Mouse (Mus musculus): ENCODE results near the gene Gm11214.

Gm11214 gene

DNA sequence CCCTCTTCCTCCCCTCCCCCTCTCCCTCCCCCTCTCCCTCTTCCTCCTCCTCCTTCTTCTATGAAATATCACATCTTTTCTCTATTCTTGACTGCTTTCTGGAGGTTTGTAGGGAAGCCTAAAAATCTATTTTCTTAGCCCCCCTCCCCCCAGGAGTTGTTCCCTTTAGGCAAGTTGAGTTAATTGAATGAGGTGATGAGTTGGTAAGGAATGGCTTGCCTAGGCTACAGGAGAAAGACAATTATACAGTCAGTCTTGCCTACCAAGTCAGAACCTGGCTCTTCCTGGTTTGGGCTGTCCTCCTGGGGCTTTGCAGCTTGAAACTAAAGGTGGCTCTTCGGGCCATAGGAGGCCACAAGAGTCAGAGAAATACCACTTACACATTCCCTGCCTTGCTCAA, 3.4 kb downstream of the Gm11214 start:
- DNase-seq = no peak

DNA sequence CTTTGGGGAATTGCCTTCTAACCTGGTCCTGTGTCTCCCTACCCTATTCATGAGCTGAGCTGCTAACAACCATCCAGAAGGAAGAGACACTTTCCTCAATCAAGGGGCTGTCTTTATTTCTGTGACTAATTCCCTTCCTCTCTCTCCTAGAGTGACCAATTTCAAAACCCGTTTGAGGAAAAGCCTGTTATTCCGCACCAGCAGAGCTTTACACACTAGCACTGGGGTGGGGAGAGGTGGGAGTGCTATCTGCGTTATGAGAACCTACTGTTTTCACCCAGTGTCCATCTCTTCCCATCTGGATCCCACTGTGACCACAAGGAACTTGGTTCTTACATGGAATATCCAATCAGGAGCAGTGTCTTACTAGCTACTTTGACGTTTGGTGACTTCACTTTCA, 4.1 kb downstream of the Gm11214 start:
- DNase-seq = no peak

DNA sequence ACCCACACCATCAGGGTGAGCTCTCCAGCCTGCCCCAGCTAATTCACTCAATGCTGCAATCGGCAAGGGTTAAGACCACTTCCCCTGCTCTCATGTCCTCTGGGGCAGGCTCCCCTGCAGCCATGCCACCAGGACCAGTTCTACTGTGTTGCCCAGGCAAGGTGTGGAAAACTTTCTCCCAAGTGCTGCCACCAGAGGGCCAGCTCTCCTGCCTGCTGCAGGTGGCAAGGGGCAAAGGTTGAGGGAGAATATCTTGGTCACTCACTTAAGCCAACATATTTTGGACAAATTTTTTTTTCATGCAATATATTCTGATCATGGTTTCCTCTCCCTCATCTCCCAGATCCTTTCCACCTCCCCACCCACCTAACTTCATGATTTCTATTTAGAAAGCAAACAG, 8.8 kb downstream of the Gm11214 start:
- DNase-seq = peak; percentile 50 to 57

DNA sequence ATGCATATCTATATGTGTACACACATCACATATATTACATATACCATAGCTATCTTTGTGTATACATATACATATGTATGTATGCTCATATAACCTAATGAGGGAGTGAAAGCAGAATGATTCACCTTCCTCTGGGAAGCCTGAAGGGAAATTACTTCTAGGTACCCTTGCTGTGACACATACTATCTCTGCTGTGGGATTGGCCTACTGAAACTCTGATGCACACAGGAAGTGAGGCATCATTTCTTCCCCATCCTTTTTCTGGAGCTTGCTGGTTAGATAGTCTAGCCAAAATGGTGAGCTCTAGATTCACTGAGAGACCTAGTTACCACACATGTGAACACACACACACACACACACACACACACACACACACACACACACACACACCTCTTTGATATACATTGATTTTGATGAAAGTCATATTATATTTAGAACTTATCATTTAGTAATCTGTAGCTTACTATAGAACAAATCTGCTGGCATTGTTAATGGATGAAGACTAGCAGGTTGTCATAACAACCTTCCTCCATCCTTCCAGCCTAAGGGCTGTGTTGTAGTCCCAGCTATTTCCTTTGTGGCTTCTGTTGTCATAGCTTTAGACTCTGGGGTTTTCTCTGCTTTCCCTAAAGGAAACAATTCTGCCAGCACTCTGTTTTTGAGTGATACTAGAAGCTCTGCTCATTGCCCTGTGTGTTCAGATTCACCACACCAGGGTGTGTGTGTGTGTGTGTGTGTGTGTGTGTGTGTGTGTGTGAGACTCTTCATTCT, 19.0 kb downstream of the Gm11214 start:
- no peak for DNase-seq

DNA sequence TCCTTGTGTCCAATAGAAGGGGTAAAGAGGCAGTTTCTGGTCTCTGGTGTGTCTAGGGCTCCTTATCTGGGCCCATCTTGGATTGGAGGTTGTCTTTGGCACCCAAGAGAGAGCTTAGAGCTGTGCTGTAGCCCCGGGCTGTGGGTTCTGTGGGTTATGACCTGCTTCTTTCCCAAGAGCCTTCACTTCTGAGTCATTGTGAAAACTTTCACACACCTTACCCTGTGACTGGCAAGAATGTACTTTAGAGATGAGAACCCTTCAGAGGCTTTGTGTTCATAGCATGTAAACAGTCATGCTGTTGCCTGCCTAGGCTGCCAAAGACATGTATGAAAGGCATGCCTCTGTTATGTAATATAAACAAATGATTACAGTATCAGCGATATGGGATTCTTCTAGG, 23.3 kb downstream of the Gm11214 start:
- no peak for DNase-seq

DNA sequence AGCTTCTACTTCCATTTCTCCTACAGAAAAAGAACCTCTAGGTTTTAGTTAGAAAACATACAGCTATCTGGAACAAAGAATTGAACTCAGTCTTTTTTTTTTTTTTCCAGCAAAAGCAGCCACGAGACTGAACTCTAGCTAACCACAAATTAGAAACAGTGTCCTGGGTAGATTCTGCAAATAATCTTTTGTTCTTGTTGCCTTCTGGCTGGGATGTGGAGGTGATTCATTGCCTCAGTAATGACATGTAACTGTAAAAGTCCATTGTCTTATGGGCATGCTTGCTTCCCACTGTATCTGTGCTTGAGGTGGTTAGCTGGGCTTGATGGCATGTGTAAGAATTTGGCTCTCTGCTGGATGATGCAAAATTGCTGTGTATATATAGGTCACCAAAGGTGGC, 24.6 kb downstream of the Gm11214 start:
- DNase-seq = no peak

DNA sequence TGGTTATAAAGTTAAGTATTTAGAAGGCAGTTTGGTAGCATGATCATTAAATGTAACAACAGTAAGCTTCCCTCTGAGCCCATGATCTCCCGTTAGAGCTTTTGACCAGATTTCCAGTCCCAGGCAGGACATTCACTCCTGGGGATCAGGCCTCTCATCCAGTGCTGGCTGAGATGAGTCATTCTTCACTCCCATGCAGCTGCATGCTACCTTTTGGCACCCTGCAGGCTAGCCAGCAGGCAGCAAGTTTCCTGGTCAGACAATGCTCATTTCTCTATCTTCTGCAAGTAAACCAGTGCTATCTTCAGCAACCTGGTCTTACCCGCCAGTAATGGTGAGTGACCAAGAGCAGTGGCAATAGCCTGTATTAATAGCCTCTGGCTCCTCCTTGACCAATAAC, 30.0 kb downstream of the Gm11214 start:
- no peak for DNase-seq

DNA sequence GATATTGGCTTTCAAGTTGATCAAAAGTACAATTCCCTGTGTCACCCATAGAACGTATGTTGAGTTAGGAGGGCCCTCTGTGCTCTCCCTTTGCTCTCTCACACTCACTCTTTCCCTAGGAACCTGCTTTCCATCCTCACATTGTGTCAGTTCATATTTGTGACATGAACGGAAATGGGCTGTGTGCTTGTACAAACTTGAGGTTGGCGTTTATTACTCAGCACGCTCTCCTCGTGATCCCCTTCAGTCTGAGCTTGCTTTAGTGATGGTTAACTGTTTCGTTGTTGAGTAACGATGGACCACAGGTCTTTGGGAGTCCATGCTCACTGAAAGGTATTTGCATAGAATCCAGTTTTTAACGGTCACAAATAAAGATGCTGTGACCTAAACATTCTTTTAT, 36.1 kb downstream of the Gm11214 start:
- DNase-seq = no peak

DNA sequence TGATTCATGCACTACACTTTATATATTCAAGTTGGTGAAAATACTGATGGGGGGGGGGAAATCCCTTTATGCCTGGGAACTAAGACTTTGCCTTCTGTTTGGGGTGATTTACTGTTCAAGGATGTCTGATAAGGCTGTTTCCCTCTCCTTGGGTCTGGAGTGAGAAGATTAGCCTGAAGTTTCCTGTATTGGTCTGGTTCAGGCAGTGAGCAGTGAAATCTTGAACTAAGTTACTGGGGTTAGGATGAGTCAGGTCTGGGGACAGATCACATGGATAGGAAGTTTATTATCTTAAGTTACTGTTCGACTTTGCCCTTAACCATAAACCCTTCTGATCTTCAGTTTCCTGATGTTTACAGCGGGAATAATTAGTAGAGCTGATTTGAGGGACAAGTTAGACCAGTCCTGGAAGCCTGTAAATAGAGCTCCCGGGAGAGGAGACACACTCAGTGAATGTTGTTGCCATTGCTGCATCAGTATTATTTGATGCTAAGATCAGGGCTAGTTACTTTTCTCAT, 37.6 kb downstream of the Gm11214 start:
- no peak for DNase-seq

DNA sequence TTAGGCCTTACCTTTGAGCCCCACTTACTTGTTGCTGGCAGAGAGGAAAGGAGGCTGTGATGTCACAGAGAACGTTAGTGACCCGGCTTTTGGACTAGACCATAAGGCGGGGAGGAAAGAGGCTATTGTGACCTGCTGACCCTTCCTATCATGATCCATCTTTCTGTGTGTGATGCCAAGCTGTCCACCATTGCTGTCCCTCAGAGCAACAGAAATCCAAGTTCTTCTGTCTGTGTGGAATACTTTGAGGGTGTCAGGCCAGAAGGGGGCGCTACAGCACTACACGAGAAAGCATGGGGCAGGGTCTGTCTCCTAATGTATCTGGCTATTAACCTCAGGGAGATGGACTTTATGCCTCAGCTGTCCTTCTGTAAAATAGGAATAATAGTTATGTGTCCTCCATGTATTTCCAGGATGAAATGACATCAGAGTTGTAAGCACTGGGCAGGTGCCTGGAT, 40.8 kb downstream of the Gm11214 start, which contains the start of gene Tex48:
TSS of gene Tex48 (minus strand) at position 51 of the 458 bp plus-strand sequence.
- peak; percentile 47 to 48 for DNase-seq

DNA sequence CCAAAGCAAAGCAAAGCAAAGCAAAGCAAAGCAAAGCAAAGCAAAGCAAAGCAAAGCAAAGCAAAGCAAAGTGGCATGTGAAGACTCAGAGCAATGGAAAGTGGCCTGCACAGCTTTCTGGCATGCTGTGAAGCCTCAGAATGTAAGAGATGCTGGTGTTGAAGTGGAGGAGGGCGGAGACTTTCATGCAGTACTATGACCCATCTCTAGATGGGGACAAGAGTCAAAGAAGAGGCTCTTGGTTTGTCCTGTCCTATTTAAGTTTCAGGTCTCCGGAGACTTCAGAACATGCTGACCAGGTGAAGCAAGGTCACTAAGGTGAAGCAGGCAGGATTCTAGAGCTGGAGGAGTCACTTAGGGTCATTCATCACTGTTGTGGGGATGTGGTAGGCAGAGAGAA, 41.3 kb downstream of the Gm11214 start:
- no peak for DNase-seq

All from kidney, postnatal 4 days (tissue).